Mouse (Mus musculus) heart, embryonic 12.5 days (tissue): ENCODE results near the gene Rilp. TPM values are rescaled to one million over a fixed set of nuclear protein-coding genes. Genes with fewer than 3 reads are reported as not detected.
"Not testable (repeated sequence)": the region's sequence is repeated elsewhere in the genome, so short reads cannot be mapped to it uniquely, and the experiment has no call there.

Source experiments
- ATAC-seq: fragments of 200-750 bp; cut with Nextera tagmentation; 2 replicates; pipeline ENCODE4 v1.8.0; 2017; ENCODE audit warnings: moderate TSS enrichment, moderate library complexity; ENCODE audit not compliant: insufficient number of reproducible peaks, low FRiP score
- H3K27ac ChIP-seq: fragments of 300-500 bp; sonication (generic); 2 replicates; pipeline ENCODE4 v1.5.1; 2016; ENCODE audit warnings: mild to moderate bottlenecking, moderate library complexity; ENCODE audit not compliant: poor library complexity, severe bottlenecking
- H3K27me3 ChIP-seq: fragments of 300-500 bp; sonication (generic); replicated peaks from 2 replicates; pipeline ENCODE4 v1.6.1; 2016; ENCODE audit warnings: mild to moderate bottlenecking, moderate library complexity
- H3K36me3 ChIP-seq: fragments of 300-500 bp; sonication (generic); 2 replicates; pipeline ENCODE4 v1.6.1; 2016; ENCODE audit warnings: mild to moderate bottlenecking, moderate library complexity
- H3K4me1 ChIP-seq: fragments of 300-500 bp; sonication (generic); replicated peaks from 2 replicates; pipeline ENCODE4 v1.6.1; 2016; ENCODE audit warnings: mild to moderate bottlenecking
- H3K4me2 ChIP-seq: fragments of 300-500 bp; sonication (generic); 2 replicates; pipeline ENCODE4 v1.6.1; 2016; ENCODE audit warnings: mild to moderate bottlenecking, moderate library complexity
- H3K4me3 ChIP-seq: fragments of 300-500 bp; sonication (generic); 2 replicates; pipeline ENCODE4 v1.5.1; 2016; ENCODE audit warnings: mild to moderate bottlenecking
- H3K9ac ChIP-seq: fragments of 300-500 bp; sonication (generic); 2 replicates; pipeline ENCODE4 v1.6.1; 2016; ENCODE audit warnings: mild to moderate bottlenecking, moderate library complexity
- H3K9me3 ChIP-seq: fragments of 300-500 bp; sonication (generic); replicated peaks from 2 replicates; pipeline ENCODE4 v1.6.1; 2016; ENCODE audit warnings: mild to moderate bottlenecking, moderate library complexity
- WGBS: fragments of 180-500 bp; shearing (Covaris S2); methylation state at CpG from one replicate; pipeline ENCODE4 v1.1.7; 2016; 5-methylcytosine and 5-hydroxymethylcytosine counted together
- polyA plus RNA-seq: library from polyadenylated mRNA; unstranded; fragments of >200 nt; fragmentation: Nextera tagmentation; extraction: Ambion mirVana; gene quantifications from 2 replicates; pipeline ENCODE4 v1.2.1, GENCODE M21; 2016

Rilp gene
- polyA plus RNA-seq, 1 experiment from 2014 or later = 1.4 TPM

DNA sequence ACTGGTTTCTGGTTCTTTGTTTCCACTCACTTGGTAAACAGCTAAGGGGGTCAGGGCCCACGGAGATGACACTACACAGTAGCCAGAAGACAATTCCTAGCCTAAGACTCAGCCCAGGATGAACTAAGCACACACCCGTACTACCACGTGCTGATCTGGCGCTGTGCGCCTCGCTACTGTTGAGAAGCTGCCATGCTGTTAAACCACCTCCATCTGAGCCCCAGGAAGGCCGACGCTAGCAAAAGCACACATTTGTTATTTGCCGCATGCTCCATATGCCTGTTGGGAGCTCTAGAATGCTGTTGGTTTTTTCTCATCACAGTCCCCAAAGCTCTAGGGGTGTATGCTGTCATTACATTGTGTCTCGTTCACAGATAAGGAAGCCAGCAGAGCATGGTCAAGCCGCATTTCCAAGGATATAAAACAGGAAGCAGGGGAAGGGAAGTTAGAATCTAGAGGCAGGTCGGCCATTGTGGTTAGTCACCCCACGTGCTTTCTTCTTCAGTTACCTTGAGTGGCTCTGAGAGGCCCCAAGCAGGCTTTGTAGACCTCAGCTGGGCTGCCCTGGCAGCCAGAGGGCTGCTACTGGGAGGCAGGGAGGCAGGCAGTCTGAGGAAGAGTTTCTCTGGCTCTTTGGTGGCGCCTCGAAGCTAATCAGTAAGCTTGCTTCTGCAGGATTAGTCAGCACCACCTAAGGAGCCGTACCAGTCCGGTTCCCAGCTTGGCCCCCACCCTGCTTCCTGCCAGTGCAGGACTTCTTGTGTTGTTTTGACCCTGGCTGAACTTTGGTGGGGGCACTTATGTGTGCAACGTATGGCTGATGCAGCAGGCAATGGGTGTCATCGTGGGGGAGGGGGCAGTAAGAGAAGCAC is 31.1 kb downstream of the Rilp start:
- no peaks in the 10 kb centered on the region for H3K9me3 ChIP-seq
- 0 out of 2 replicates have a peak, but pooled peaks cover 5% of the 10 kb centered on the region for H3K27me3 ChIP-seq
- H3K4me2 ChIP-seq = peak overlapping the region; percentile 1; the same call in 1 of the 2 replicates
- peak overlapping the region; percentile 64 for H3K27ac ChIP-seq
- peaks cover 47% of the 10 kb centered on the region for H3K4me1 ChIP-seq
- no peak overlapping the region for H3K9ac ChIP-seq
- no peak overlapping the region for H3K4me3 ChIP-seq
- no peak for ATAC-seq
- no peaks in the 10 kb centered on the region for H3K36me3 ChIP-seq
- 51% methylated on average over 19 of the region's 19 CpGs for WGBS

DNA sequence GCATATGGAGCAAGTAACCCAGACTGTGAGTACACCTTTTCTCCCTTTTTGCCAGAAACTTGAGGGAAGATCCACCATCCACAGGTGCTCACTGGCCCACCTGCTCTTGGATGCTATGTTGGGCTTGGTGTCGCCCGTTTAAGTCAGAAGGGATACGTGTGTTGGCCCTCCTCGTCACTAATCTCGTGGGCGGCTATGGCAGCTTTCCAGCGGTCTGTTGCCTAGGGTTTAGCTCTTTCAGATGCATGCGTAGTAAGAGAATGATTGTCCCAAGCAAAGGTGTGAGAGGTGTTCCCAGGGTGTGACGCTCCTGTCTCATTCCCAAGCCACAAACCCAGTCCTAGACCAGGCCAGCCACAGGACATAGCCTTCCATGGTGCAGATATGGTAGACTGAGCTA is 34.8 kb downstream of the Rilp start:
- H3K36me3 ChIP-seq = no peaks in the 10 kb centered on the region
- H3K4me2 ChIP-seq = no peak overlapping the region
- ATAC-seq = no peak
- H3K4me3 ChIP-seq = no peak overlapping the region
- no peak overlapping the region for H3K27ac ChIP-seq
- H3K9me3 ChIP-seq = no peaks in the 10 kb centered on the region
- no peaks in the 10 kb centered on the region for H3K27me3 ChIP-seq
- H3K9ac ChIP-seq = no peak overlapping the region
- peaks cover 35% of the 10 kb centered on the region for H3K4me1 ChIP-seq
- WGBS = 82% methylated on average over 9 of the region's 9 CpGs

DNA sequence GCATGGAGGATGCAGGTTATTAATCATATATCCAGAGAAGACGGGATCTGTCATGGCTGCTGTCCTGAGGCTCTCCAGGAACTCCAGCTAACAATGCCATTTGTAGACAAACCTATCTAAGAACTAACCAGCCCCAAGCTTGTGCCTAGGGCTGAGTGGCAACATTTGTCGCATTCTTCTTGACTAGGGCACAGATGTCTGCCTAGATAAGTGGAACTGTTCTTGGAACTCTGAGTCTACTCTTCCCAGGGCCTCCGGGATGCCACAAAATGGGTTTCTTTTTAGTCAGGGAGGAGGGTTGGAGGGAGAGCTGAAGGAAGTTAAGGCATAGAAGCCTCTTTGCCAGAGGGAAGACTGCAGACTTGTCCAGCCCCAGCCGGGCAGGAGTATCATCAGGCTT is 36.2 kb downstream of the Rilp start:
- no peaks in the 10 kb centered on the region for H3K9me3 ChIP-seq
- no peaks in the 10 kb centered on the region for H3K27me3 ChIP-seq
- no peaks in the 10 kb centered on the region for H3K36me3 ChIP-seq
- H3K4me1 ChIP-seq = peaks cover 36% of the 10 kb centered on the region
- no peak overlapping the region for H3K27ac ChIP-seq
- no peak overlapping the region for H3K4me3 ChIP-seq
- H3K9ac ChIP-seq = no peak overlapping the region
- no peak overlapping the region for H3K4me2 ChIP-seq
- 55% methylated on average over 4 of the region's 4 CpGs for WGBS
- ATAC-seq = no peak

DNA sequence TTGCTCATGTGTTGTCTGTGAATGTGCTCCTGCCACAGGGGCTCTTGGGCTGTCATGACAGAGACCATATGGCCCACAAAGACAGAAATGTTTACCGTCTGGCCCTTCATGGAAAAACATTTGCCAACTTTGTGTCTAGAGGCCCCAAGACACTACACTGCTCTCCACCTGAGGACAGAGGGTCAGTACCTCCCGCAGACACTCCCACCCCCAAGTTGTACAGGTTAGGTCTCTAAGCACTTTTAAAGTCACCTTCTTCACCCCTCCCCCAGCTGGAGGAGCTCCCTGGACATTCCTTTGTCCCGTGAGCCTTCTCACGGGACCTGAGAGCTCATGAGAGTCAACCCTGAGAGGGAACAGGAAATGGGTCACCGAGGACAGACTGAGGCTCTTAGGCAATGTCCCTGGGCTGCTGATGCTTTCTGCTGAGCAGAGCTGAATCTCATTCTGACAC is 39.8 kb downstream of the Rilp start:
- no peaks in the 10 kb centered on the region for H3K27me3 ChIP-seq
- H3K9ac ChIP-seq = no peak overlapping the region
- H3K9me3 ChIP-seq = no peaks in the 10 kb centered on the region
- H3K4me3 ChIP-seq = no peak overlapping the region
- no peak overlapping the region; the same call in 1 of the 2 replicates for H3K27ac ChIP-seq
- WGBS = 24% methylated on average over 5 of the region's 5 CpGs
- H3K36me3 ChIP-seq = no peaks in the 10 kb centered on the region
- no peak; the same call in 1 of the 2 replicates for ATAC-seq
- peaks cover 45% of the 10 kb centered on the region for H3K4me1 ChIP-seq
- H3K4me2 ChIP-seq = no peak overlapping the region

DNA sequence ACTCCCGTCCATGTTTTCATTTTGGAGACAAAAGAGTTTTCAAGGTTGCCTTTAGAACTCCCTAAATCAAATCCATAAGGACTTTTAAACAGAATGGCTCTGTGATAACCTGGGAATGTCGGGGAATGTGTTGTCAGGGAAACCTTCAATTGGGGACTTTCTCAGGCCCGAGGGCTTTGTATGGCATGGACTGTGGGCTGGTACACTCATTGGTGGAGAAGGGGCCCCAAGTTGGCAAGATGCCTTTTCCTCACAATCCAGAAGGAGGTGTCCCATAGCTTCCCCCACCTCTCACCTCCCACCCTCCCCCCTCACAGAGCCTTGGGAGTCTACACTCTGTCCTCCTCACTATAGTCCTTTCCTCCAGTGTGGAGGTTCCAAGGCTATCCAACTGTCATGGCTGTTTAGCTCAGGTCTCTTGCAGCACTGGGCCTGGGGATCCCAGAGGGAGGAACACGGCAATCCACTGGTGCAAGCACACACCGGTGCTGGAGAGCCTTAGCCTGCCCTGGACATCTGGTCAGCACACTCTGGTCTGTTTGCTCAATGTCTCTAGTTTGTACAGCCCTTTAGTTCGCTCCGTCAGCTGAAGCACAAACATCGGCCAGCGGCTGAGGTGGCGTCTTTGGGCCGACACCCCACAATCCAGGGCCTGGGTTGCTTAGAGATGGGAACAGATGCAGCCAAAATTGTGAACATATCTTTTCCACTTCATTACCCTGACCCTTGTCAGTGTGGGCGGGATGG is 40.5 kb downstream of the Rilp start:
- no peak overlapping the region for H3K27ac ChIP-seq
- H3K9me3 ChIP-seq = no peaks in the 10 kb centered on the region
- ATAC-seq = 0 out of 2 replicates have a peak, but pooled peaks have one; percentile 13
- H3K36me3 ChIP-seq = no peaks in the 10 kb centered on the region
- no peaks in the 10 kb centered on the region for H3K27me3 ChIP-seq
- no peak overlapping the region for H3K4me3 ChIP-seq
- no peak overlapping the region for H3K9ac ChIP-seq
- WGBS = 76% methylated on average over 12 of the region's 12 CpGs
- H3K4me1 ChIP-seq = peaks cover 42% of the 10 kb centered on the region
- no peak overlapping the region for H3K4me2 ChIP-seq

DNA sequence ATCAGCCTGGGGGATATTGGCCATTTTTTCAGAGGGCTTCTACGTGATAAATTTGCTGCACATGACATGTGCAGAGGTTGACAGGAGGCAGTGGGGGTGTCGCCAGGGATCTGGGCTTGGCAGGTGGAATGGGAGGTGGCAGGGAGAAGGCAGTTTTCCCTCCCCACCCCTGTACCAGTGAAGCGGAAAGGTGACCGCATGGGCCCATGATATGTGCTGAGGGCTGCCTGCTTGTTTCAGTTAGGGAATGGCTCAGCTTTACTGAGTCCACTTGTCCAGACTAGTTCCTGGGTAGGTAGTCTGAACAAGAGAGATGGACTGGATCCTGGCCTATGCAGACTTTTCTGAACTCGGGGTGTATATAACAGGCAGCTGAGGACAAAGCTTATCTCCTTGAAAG is 41.4 kb downstream of the Rilp start:
- Histone ChIP-seq H3K36me3 (no peaks in the 10 kb centered on the region), H3K4me1 (peaks cover 34% of the 10 kb centered on the region), H3K9ac (no peak overlapping the region), H3K27ac (no peak overlapping the region), H3K4me3 (no peak overlapping the region), H3K4me2 (no peak overlapping the region), H3K27me3 (no peaks in the 10 kb centered on the region), H3K9me3 (no peaks in the 10 kb centered on the region)
- 84% methylated on average over 5 of the region's 5 CpGs for WGBS
- ATAC-seq = no peak

DNA sequence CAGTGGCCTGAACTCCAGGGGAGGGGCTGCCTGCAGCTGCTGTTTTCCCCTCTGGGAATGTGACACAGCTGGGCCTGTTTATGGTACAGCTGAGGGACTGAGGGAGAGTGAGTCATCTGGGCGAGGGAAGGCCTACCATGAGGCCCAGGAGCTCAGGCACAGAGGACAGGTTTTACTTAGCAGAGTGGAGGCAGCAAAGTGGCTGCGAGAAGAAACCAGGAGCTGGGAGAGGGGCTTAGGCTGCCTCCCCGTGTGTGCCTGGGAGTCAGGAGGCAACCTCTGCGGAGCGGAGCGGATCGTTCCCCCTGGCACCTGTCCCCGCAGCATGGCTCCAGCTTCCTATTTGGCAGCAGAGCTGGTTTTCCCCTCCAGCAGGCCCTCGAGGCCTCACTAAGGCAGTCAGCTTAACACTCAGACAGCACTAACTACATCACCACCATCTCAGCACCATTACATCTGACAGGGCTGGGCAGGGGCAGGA is 42.1 kb downstream of the Rilp start:
- H3K9ac ChIP-seq = peak overlapping the region; percentile 34

DNA sequence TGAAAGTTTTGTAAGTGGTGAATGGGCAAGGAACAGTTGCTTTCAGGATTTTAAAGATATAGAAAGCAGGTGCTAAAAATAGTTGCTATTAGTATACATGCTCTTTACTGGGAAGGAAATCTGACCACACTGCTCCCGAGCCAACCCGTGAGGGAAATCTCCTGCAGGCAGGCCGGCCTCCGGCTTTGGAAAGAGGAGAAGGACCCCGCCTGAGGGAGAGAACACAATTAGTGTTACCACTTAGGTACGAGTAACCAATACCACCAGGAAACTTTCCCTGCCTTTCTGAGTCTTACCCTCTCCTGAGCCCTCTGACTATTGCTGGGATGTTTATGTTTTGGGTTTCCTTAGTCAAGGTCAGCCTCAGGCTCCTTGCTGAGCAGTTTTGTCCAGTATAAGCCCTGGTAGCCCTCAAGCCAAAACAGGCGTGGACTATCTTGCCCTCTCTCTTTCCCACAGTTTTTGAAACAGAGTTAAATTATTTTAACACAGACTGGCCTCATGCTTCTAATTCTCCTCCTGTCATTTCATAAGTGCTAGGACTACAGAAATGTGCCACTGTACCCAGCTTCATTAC is 43.1 kb downstream of the Rilp start:
- no peak for ATAC-seq
- Histone ChIP-seq H3K9me3 (0 out of 2 replicates have a peak, but pooled peaks cover 2% of the 10 kb centered on the region), H3K4me1 (peaks cover 34% of the 10 kb centered on the region), H3K27me3 (no peaks in the 10 kb centered on the region), H3K9ac (no peak overlapping the region), H3K27ac (no peak overlapping the region), H3K4me3 (no peak overlapping the region), H3K4me2 (no peak overlapping the region), H3K36me3 (peaks cover 6% of the 10 kb centered on the region; the same call in 1 of the 2 replicates)
- 40% methylated on average over 7 of the region's 7 CpGs for WGBS

More for the DNA sequence above, 42.1 kb downstream of the Rilp start:
- Histone ChIP-seq H3K27ac (peak overlapping the region; percentile 34), H3K4me2 (no peak overlapping the region), H3K4me1 (peaks cover 34% of the 10 kb centered on the region), H3K27me3 (no peaks in the 10 kb centered on the region), H3K36me3 (no peaks in the 10 kb centered on the region), H3K9me3 (no peaks in the 10 kb centered on the region), H3K4me3 (no peak overlapping the region)
- WGBS = 55% methylated on average over 9 of the region's 9 CpGs
- no peak for ATAC-seq

DNA sequence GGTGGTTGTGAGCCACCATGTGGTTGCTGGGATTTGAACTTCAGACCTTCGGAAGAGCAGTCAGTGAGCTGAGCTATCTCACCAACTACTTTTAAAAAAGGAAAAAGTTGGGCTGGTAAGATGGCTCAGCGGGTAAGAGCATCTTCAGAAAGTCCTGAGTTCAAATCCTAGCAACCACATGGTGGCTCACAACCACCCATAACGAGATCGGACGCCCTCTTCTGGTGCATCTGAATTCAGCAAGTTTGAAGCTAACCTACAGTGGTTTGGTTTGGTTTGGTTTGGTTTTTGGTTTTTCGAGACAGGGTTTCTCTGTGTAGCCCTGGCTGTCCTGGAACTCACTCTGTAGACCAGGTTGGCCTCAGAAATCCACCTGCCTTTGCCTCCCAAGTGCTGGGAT is 46.1 kb downstream of the Rilp start:
- ATAC-seq, H3K36me3 ChIP-seq, H3K9me3 ChIP-seq, H3K9ac ChIP-seq, H3K27me3 ChIP-seq, H3K4me3 ChIP-seq, H3K27ac ChIP-seq, H3K4me2 ChIP-seq: not testable (repeated sequence)
- H3K4me1 ChIP-seq = peaks cover 18% of the 10 kb centered on the region
- WGBS = 88% methylated on average over 6 of the region's 6 CpGs

DNA sequence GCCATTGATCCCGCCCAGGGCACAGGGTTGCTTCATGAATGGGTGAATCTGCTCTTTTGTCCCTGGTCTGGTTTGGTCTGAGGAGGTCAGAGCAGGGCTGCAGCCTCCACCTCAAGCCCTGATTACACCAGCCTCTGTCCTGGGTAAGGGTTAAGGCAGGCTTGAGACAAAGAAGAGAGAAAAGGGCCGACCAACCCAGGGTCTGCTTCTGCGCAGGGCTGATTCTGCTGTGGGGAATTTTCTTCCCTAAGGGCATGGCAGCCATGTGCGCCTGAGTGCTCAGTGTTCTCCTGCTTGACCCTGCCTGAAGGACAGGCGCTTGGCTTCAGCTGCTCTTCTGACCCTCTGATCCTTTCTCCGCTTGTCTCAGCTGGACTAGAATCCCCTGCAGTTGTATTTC is 47.2 kb downstream of the Rilp start:
- no peak for ATAC-seq
- Histone ChIP-seq H3K36me3 (peaks cover 6% of the 10 kb centered on the region; the same call in 1 of the 2 replicates), H3K9ac (no peak overlapping the region), H3K27me3 (0 out of 2 replicates have a peak, but pooled peaks cover 3% of the 10 kb centered on the region), H3K4me3 (no peak overlapping the region), H3K4me2 (no peak overlapping the region), H3K9me3 (0 out of 2 replicates have a peak, but pooled peaks cover 4% of the 10 kb centered on the region), H3K4me1 (peaks cover 12% of the 10 kb centered on the region), H3K27ac (no peak overlapping the region)
- WGBS = 86% methylated on average over 6 of the region's 6 CpGs

DNA sequence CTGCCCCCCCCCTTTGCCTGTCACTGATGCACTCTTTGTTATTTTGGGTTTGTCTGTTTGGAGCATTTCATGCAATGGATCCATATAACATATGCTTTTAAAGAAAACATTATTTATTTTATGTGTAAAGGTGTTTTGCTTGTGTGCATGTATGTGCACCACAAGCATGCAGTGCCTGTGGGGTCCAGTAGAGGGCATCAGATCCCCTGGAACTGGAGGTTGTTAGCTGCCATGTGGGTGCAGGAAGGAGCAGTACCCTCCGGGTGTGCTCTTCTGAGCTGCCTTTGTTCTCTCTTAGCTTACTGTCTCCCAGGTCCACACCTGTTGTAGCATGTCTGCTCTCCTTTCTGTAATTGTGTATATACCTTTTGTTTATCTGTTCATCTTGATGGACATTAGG is 48.2 kb downstream of the Rilp start:
- Histone ChIP-seq H3K27me3 (peaks cover 8% of the 10 kb centered on the region; the same call in 1 of the 2 replicates), H3K4me1 (peaks cover 12% of the 10 kb centered on the region), H3K9ac (no peak overlapping the region), H3K9me3 (0 out of 2 replicates have a peak, but pooled peaks cover 4% of the 10 kb centered on the region), H3K36me3 (peaks cover 6% of the 10 kb centered on the region), H3K4me3 (no peak overlapping the region), H3K27ac (no peak overlapping the region), H3K4me2 (no peak overlapping the region)
- ATAC-seq = no peak
- 77% methylated on average over 1 of the region's 1 CpGs for WGBS
